Mouse (Mus musculus) lung, postnatal 0 days (tissue): ENCODE data around the gene Mthfr.

Experiments used
- CTCF ChIP-seq: IDR thresholded peaks from 2 replicates; pipeline ENCODE4 v1.5.1; 2016; ENCODE audit warnings: antibody characterized with exemption, mild to moderate bottlenecking
- EP300 ChIP-seq: IDR thresholded peaks from 2 replicates; pipeline ENCODE4 v1.6.1; 2016; ENCODE audit warnings: antibody characterized with exemption, mild to moderate bottlenecking, control low read depth

GRCm38 (mm10) chr4:148001866-148002265, 37.0 kb upstream of the Mthfr start:
- TF ChIP-seq CTCF (no peak), EP300 (no peak)
